Mouse (Mus musculus) heart, postnatal 10 days (tissue): ENCODE data around the gene Tsc2. TPM values are rescaled to one million over a fixed set of nuclear protein-coding genes. Genes with fewer than 3 reads are reported as not detected.

ENCODE experiments used
- DNase-seq, 2 experiments: peaks; one replicate each; pipeline ENCODE4 v3.0.0; 2021
- intact Hi-C: fragments of 180-260 bp; cut with DNase I; formaldehyde crosslinking; loops from one replicate; pipeline ENCODE4 v1.15.1; 2025
- microRNA-seq, 2 experiments: library from miRNA; unstranded; fragments of <30 nt; microRNA quantifications; one replicate each; pipeline ENCODE4 v1.2.0; 2022
- total RNA-seq, 2 experiments: library from RNA; stranded (reverse); gene quantifications; 2 replicates each; pipeline ENCODE4 v1.2.3; 2021

The Tsc2 gene
- total RNA-seq, 2 experiments from 2014 or later: 86.0 to 95.6 TPM

DNA sequence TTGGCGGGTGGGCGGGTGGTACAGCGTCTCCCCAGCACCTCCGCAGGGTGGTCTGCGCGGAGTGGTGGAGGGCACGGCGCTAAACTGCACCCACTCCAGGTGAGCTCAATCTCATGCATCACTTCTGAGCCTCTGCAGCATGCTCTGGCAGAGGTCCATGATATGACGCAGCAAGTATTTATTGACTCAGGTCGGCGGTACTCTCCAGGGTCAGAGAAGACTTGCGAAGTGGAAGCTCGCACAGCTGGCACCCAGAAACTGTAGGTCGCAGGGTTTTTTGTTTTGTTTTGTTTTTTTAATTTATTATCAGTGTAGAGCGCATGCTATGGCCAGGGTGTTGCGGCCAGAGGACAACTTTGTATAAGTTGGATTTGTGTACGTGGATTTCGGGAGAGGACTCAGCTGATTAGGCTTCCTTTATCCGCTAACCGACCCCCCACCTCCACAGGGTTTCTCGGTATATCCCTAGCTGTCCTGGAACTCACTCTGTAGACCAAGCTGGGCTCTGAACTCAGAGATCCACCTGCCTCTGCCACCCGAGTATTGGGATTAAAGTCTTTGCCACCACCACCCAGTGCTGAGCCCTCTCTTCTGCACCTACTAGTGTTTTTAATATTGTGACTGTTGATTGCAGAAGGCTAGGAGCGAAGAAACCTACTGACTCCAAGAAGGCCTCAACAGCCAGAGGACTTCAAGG is 83.4 kb downstream of the Tsc2 start:
- peak; percentile 72 to 73 for DNase-seq
- intact Hi-C loops: loop anchor here (5.0 kb wide), 1 partner anchor 43 kb away; no protein-coding TSS in a partner anchor

DNA sequence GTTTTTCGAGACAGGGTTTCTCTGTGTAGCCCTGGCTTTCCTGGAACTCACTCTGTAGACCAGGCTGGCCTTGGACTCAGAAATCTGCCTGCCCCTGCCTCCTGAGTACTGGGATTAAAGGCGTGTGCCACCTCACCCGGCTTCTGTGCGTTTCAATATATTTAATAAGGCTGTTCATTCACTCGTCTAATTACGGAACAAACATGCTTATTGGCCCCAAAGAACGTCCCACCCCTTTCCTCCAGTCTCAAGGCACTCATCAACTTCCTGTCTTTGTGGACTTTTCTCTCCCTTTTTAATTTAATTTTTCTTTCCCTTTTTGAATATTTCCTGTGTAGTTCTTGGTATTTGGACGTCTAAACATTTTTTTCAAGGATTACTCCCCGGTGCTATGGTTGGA is 84.0 kb downstream of the Tsc2 start:
- intact Hi-C loops: loop anchor here (5.0 kb wide), 1 partner anchor 44 kb away; no protein-coding TSS in a partner anchor
- DNase-seq: no peak

DNA sequence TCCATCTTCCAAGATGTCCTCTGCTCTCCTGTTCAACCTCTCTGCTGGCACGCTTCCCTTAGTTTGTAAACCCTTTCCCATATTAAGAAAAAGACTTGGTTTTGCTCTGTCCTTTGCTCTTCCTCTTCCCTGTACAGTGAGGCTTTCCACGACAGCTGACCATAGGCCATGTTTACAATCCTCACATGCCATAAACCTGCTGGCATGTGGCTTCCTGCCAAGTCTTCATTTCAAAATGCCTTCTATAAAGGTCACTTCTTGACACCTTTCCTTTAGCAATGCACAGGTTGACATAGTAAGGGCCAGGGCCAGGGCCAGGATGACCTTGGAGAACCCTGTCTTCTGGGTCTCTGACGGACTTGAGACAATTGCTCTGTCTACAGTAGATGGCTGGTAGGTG is 86.2 kb downstream of the Tsc2 start:
- intact Hi-C loops: loop anchor here (5.0 kb wide), 1 partner anchor 46 kb away; no protein-coding TSS in a partner anchor
- no peak for DNase-seq

Small RNA genes within 50 kb of the gene (microRNA-seq; reads per million reads assigned to microRNA genes)
- 0.35 to 0.47 reads per million in 2 experiments for gene Gm24589

Other genes starting within 250 kb of the Tsc2 start
- 10 to 100 TPM; 94.7 to 97.3 TPM for gene Rnps1, start 218.1 kb downstream of the Tsc2 start, total RNA-seq
- gene Eci1, start 206.0 kb downstream of the Tsc2 start, total RNA-seq: 100 to 1,000 TPM; 412 to 459 TPM
- gene Dnase1l2, start 189.5 kb downstream of the Tsc2 start, total RNA-seq: 1 to 10 TPM; 1.0 to 1.6 TPM
- 10 to 100 TPM; 15.6 to 15.9 TPM for gene E4f1, start 162.3 kb downstream of the Tsc2 start, total RNA-seq
- gene Pgp, start 162.2 kb downstream of the Tsc2 start, total RNA-seq: 10 to 100 TPM; 38.5 to 39.9 TPM
- under 1 TPM in 1 of 2 experiments, not detected in 1; 0.26 TPM for gene Bricd5, start 158.7 kb downstream of the Tsc2 start, total RNA-seq
- gene Mlst8, start 153.6 kb downstream of the Tsc2 start, total RNA-seq: 10 to 100 TPM; 11.6 to 12.9 TPM
- under 1 TPM; 0.48 to 0.52 TPM for gene Caskin1, start 144.0 kb downstream of the Tsc2 start, total RNA-seq
- 10 to 100 TPM; 75.9 to 77.9 TPM for gene Traf7, start 104.7 kb downstream of the Tsc2 start, total RNA-seq
- under 1 TPM; 0.32 to 0.45 TPM for gene Rab26, start 98.4 kb downstream of the Tsc2 start, total RNA-seq
- 10 to 100 TPM; 60.1 to 72.2 TPM for gene Pkd1, start 82.8 kb downstream of the Tsc2 start, total RNA-seq
- gene Nthl1, start 50 bp upstream of the Tsc2 start, total RNA-seq: 1 to 10 TPM; 3.2 to 3.4 TPM
- gene Slc9a3r2, start 17.7 kb upstream of the Tsc2 start, total RNA-seq: 100 to 1,000 TPM; 108 to 133 TPM
- not detected for gene Npw, start 25.8 kb upstream of the Tsc2 start, total RNA-seq
- gene Zfp598, start 37.1 kb upstream of the Tsc2 start, total RNA-seq: 10 to 100 TPM; 25.1 to 25.4 TPM
- not detected for gene Syngr3, start 57.3 kb upstream of the Tsc2 start, total RNA-seq
- 10 to 100 TPM; 18.9 to 19.8 TPM for gene Gfer, start 63.5 kb upstream of the Tsc2 start, total RNA-seq
- gene Noxo1, start 63.6 kb upstream of the Tsc2 start, total RNA-seq: 1 to 10 TPM in 1 of 2 experiments, under 1 TPM in 1; 0.93 to 2.9 TPM
- 10 to 100 TPM; 20.8 to 21.5 TPM for gene Tbl3, start 75.0 kb upstream of the Tsc2 start, total RNA-seq
- gene Rnf151, start 85.4 kb upstream of the Tsc2 start, total RNA-seq: not detected
- 100 to 1,000 TPM; 730 to 736 TPM for gene Rps2, start 85.5 kb upstream of the Tsc2 start, total RNA-seq
- 100 to 1,000 TPM; 845 to 899 TPM for gene Ndufb10, start 91.8 kb upstream of the Tsc2 start, total RNA-seq
- 10 to 100 TPM; 67.3 to 69.8 TPM for gene Rpl3l, start 95.2 kb upstream of the Tsc2 start, total RNA-seq
- 100 to 1,000 TPM; 123 to 163 TPM for gene Msrb1, start 104.0 kb upstream of the Tsc2 start, total RNA-seq
- gene Hs3st6, start 120.4 kb upstream of the Tsc2 start, total RNA-seq: not detected
- gene Meiob, start 171.7 kb upstream of the Tsc2 start, total RNA-seq: not detected
- gene Hagh, start 207.5 kb upstream of the Tsc2 start, total RNA-seq: 100 to 1,000 TPM; 110 to 117 TPM
- 10 to 100 TPM; 62.4 to 66.0 TPM for gene Fahd1, start 217.7 kb upstream of the Tsc2 start, total RNA-seq
- gene Igfals, start 233.4 kb upstream of the Tsc2 start, total RNA-seq: 10 to 100 TPM in 1 of 2 experiments, 1 to 10 TPM in 1; 9.9 to 14.0 TPM